Mouse (Mus musculus) cortical plate, adult 2 months (tissue): Measurements from ENCODE around the gene Slc25a12.

Experiments used
- CTCF ChIP-seq: fragments of 200-500 bp; IDR thresholded peaks from 2 replicates; pipeline ENCODE4 v1.5.1; 2011; ENCODE audit warnings: mild to moderate bottlenecking, control low read depth, low read length; ENCODE audit not compliant: insufficient read depth; ENCODE audit errors: extremely low read depth
- POLR2A ChIP-seq: fragments of 200-500 bp; IDR thresholded peaks from 2 replicates; pipeline ENCODE4 v1.6.1; 2011; ENCODE audit warnings: mild to moderate bottlenecking, low read length, control low read depth; ENCODE audit not compliant: insufficient read depth; ENCODE audit errors: extremely low read depth

DNA sequence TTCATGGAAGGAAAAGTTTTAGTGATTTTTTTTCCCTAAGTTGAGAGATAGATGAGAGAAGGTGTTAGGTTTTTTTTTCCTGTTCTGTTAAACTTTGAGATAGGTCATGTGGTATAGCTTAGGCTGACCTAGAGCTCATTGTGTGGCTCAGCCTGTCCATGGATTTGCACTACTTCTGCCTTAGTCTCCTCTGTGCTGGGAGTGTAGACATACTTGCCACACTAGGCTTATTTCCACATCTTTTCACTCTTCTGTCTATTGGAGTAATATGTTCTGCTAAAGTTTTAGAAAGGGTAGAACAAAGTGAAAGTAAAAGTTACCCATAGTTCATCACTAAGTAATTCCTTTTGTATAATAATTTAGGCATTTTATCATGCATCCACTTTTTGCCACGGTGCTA lies 38.1 kb upstream of the Slc25a12 start:
- no peak for TF ChIP-seq CTCF
- no peak for TF ChIP-seq POLR2A
